Mouse (Mus musculus) liver, adult 2 months (tissue): ENCODE data around the gene Opalin.

Experiments
- CTCF ChIP-seq: fragments of 200-500 bp; IDR thresholded peaks from 2 replicates; pipeline ENCODE4 v1.5.1; 2011; ENCODE audit warnings: low read depth, low read length, control low read depth
- POLR2A ChIP-seq: fragments of 200-500 bp; IDR thresholded peaks from 2 replicates; pipeline ENCODE4 v1.6.1; 2011; ENCODE audit warnings: low read length, control low read depth; ENCODE audit not compliant: insufficient read depth; ENCODE audit errors: extremely low read depth

DNA sequence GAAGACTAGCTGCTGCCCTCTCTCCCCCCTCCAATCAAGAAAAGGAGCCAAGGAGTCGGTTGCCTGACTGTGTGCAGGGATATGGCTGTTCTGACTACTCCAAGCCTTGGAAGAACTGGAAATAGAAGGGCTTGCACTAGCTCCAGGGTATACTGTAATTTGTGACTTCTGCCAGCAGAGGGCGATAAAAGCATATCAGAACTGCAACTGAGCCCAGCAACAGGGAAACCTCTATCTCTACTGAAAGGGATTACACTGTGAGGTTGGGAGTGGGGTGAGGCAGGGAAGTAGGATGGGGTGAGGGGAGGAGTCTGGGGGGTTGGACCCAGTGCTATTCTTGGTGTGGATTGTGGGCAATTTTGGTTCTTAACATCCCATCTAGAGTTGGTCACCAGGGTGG is 9.8 kb upstream of the Opalin start:
- TF ChIP-seq CTCF, result peak; percentile 42
- TF ChIP-seq POLR2A, result no peak
